Mouse (Mus musculus): ENCODE results near the gene Spast. TPM values are rescaled to one million over a fixed set of nuclear protein-coding genes. Genes with fewer than 3 reads are reported as not detected.

Gene Spast
- polyA plus RNA-seq, 1 experiment from 2014 or later = 8.5 TPM

- Histone ChIP-seq H3K4me1 (ENCODE audit: control insufficient read depth, insufficient read depth, low read length) (no peaks in the 10 kb centered on the region), H3K27ac (ENCODE audit: low read length) (no peak overlapping the region), H3K9ac (ENCODE audit: low read depth, low read length) (no peak overlapping the region), H3K4me3 (ENCODE audit: low read length) (no peak overlapping the region), H3K9me3 (ENCODE audit: control insufficient read depth, low read length) (no peaks in the 10 kb centered on the region), H3K27me3 (replicated peaks; ENCODE audit: control insufficient read depth, insufficient read depth, low read length) (no peaks in the 10 kb centered on the region), H3K36me3 (ENCODE audit: control insufficient read depth, insufficient read depth, low read length) (peaks cover 8% of the 10 kb centered on the region), H3K4me2 (ENCODE audit: low read depth, low read length) (no peak overlapping the region)
- no peak for ATAC-seq
These were observed 47.9 kb downstream of the Spast start for GRCm38 (mm10) chr17:74386657-74387056.

GRCm38 (mm10) chr17:74389847-74390246 is 51.1 kb downstream of the Spast start:
- Histone ChIP-seq H3K27me3 (replicated peaks; ENCODE audit: control insufficient read depth, insufficient read depth, low read length) (no peaks in the 10 kb centered on the region), H3K9me3 (ENCODE audit: control insufficient read depth, low read length) (no peaks in the 10 kb centered on the region), H3K4me3 (ENCODE audit: low read length) (no peak overlapping the region), H3K4me2 (ENCODE audit: low read depth, low read length) (no peak overlapping the region), H3K4me1 (ENCODE audit: control insufficient read depth, insufficient read depth, low read length) (peaks cover 3% of the 10 kb centered on the region; the same call in 1 of the 2 replicates), H3K27ac (ENCODE audit: low read length) (no peak overlapping the region), H3K9ac (ENCODE audit: low read depth, low read length) (no peak overlapping the region), H3K36me3 (ENCODE audit: control insufficient read depth, insufficient read depth, low read length) (peaks cover 3% of the 10 kb centered on the region; the same call in 1 of the 2 replicates)
- no peak for ATAC-seq
- 79% methylated on average over 3 of the region's 3 CpGs for WGBS

- Histone ChIP-seq H3K27ac (ENCODE audit: low read length) (peak overlapping the region; percentile 92), H3K4me1 (ENCODE audit: control insufficient read depth, insufficient read depth, low read length) (peaks cover 12% of the 10 kb centered on the region), H3K27me3 (replicated peaks; ENCODE audit: control insufficient read depth, insufficient read depth, low read length) (no peaks in the 10 kb centered on the region), H3K4me3 (ENCODE audit: low read length) (peak overlapping the region; percentile 89; the same call in 1 of the 2 replicates), H3K9me3 (ENCODE audit: control insufficient read depth, low read length) (no peaks in the 10 kb centered on the region), H3K9ac (ENCODE audit: low read depth, low read length) (no peak overlapping the region), H3K36me3 (ENCODE audit: control insufficient read depth, insufficient read depth, low read length) (no peaks in the 10 kb centered on the region), H3K4me2 (ENCODE audit: low read depth, low read length) (peak overlapping the region; percentile 67; the same call in 1 of the 2 replicates)
- ATAC-seq = 0 out of 2 replicates have a peak, but pooled peaks have one; percentile 2
- WGBS = 87% methylated on average over 2 of the region's 2 CpGs
These were observed 55.6 kb downstream of the Spast start for GRCm38 (mm10) chr17:74394381-74394780.

- Histone ChIP-seq H3K4me3 (ENCODE audit: low read length) (peak overlapping the region; percentile 89), H3K9me3 (ENCODE audit: control insufficient read depth, low read length) (no peaks in the 10 kb centered on the region)
- 23% methylated on average over 16 of the region's 16 CpGs for WGBS
These were observed 56.1 kb downstream of the Spast start for GRCm38 (mm10) chr17:74394855-74395254.

GRCm38 (mm10) chr17:74395383-74396065 is 56.7 kb downstream of the Spast start, which contains the start of gene Slc30a6:
TSS of gene Slc30a6 (plus strand) at chr17:74395608.
- under 1% methylated on average over 41 of the region's 41 CpGs for WGBS
- Histone ChIP-seq H3K9ac (ENCODE audit: low read depth, low read length) (peak within 1 kb of the TSS; percentile 85), H3K9me3 (ENCODE audit: control insufficient read depth, low read length) (no peaks in the 10 kb centered on the region), H3K36me3 (ENCODE audit: control insufficient read depth, insufficient read depth, low read length) (no peaks in the 10 kb centered on the region), H3K27me3 (replicated peaks; ENCODE audit: control insufficient read depth, insufficient read depth, low read length) (no peaks in the 10 kb centered on the region), H3K4me3 (ENCODE audit: low read length) (peak within 1 kb of the TSS; percentile 89), H3K27ac (ENCODE audit: low read length) (peak within 1 kb of the TSS; percentile 95), H3K4me2 (ENCODE audit: low read depth, low read length) (peak within 1 kb of the TSS; percentile 68), H3K4me1 (ENCODE audit: control insufficient read depth, insufficient read depth, low read length) (peaks cover 12% of the 10 kb centered on the region)
- ATAC-seq = peak; percentile 99

More at GRCm38 (mm10) chr17:74394855-74395254, 56.1 kb downstream of the Spast start:
- ATAC-seq = peak; percentile 77
- Histone ChIP-seq H3K36me3 (ENCODE audit: control insufficient read depth, insufficient read depth, low read length) (no peaks in the 10 kb centered on the region), H3K9ac (ENCODE audit: low read depth, low read length) (peak overlapping the region; percentile 66), H3K4me1 (ENCODE audit: control insufficient read depth, insufficient read depth, low read length) (peaks cover 12% of the 10 kb centered on the region), H3K27me3 (replicated peaks; ENCODE audit: control insufficient read depth, insufficient read depth, low read length) (no peaks in the 10 kb centered on the region), H3K4me2 (ENCODE audit: low read depth, low read length) (peak overlapping the region; percentile 67), H3K27ac (ENCODE audit: low read length) (peak overlapping the region; percentile 92)

GRCm38 (mm10) chr17:74396766-74397165 is 58.0 kb downstream of the Spast start:
- Histone ChIP-seq H3K4me3 (ENCODE audit: low read length) (no peak overlapping the region), H3K27ac (ENCODE audit: low read length) (no peak overlapping the region), H3K36me3 (ENCODE audit: control insufficient read depth, insufficient read depth, low read length) (no peaks in the 10 kb centered on the region), H3K9ac (ENCODE audit: low read depth, low read length) (no peak overlapping the region), H3K9me3 (ENCODE audit: control insufficient read depth, low read length) (no peaks in the 10 kb centered on the region), H3K4me2 (ENCODE audit: low read depth, low read length) (peak overlapping the region; percentile 68), H3K4me1 (ENCODE audit: control insufficient read depth, insufficient read depth, low read length) (peaks cover 12% of the 10 kb centered on the region), H3K27me3 (replicated peaks; ENCODE audit: control insufficient read depth, insufficient read depth, low read length) (no peaks in the 10 kb centered on the region)
- no peak for ATAC-seq
- 77% methylated on average over 4 of the region's 4 CpGs for WGBS

GRCm38 (mm10) chr17:74397173-74397572 is 58.4 kb downstream of the Spast start:
- Histone ChIP-seq H3K9me3 (ENCODE audit: control insufficient read depth, low read length) (no peaks in the 10 kb centered on the region), H3K4me1 (ENCODE audit: control insufficient read depth, insufficient read depth, low read length) (peaks cover 12% of the 10 kb centered on the region), H3K4me3 (ENCODE audit: low read length) (no peak overlapping the region), H3K36me3 (ENCODE audit: control insufficient read depth, insufficient read depth, low read length) (no peaks in the 10 kb centered on the region), H3K27ac (ENCODE audit: low read length) (no peak overlapping the region), H3K27me3 (replicated peaks; ENCODE audit: control insufficient read depth, insufficient read depth, low read length) (no peaks in the 10 kb centered on the region), H3K4me2 (ENCODE audit: low read depth, low read length) (no peak overlapping the region), H3K9ac (ENCODE audit: low read depth, low read length) (no peak overlapping the region)
- no peak for ATAC-seq
- WGBS = 80% methylated on average over 2 of the region's 2 CpGs

- ATAC-seq = peak; percentile 94
- Histone ChIP-seq H3K36me3 (ENCODE audit: control insufficient read depth, insufficient read depth, low read length) (peaks cover 10% of the 10 kb centered on the region), H3K4me2 (ENCODE audit: low read depth, low read length) (no peak overlapping the region), H3K4me3 (ENCODE audit: low read length) (no peak overlapping the region), H3K27me3 (replicated peaks; ENCODE audit: control insufficient read depth, insufficient read depth, low read length) (no peaks in the 10 kb centered on the region), H3K9ac (ENCODE audit: low read depth, low read length) (no peak overlapping the region), H3K9me3 (ENCODE audit: control insufficient read depth, low read length) (no peaks in the 10 kb centered on the region), H3K4me1 (ENCODE audit: control insufficient read depth, insufficient read depth, low read length) (no peaks in the 10 kb centered on the region), H3K27ac (ENCODE audit: low read length) (peak overlapping the region; percentile 73)
- 89% methylated on average over 12 of the region's 12 CpGs for WGBS
These were observed 63.9 kb downstream of the Spast start for GRCm38 (mm10) chr17:74402486-74403222.

GRCm38 (mm10) chr17:74406487-74406886 is 67.7 kb downstream of the Spast start:
- Histone ChIP-seq H3K27ac (ENCODE audit: low read length) (no peak overlapping the region), H3K27me3 (replicated peaks; ENCODE audit: control insufficient read depth, insufficient read depth, low read length) (no peaks in the 10 kb centered on the region), H3K36me3 (ENCODE audit: control insufficient read depth, insufficient read depth, low read length) (peaks cover 10% of the 10 kb centered on the region), H3K9me3 (ENCODE audit: control insufficient read depth, low read length) (no peaks in the 10 kb centered on the region), H3K4me3 (ENCODE audit: low read length) (no peak overlapping the region), H3K4me2 (ENCODE audit: low read depth, low read length) (no peak overlapping the region), H3K4me1 (ENCODE audit: control insufficient read depth, insufficient read depth, low read length) (no peaks in the 10 kb centered on the region), H3K9ac (ENCODE audit: low read depth, low read length) (no peak overlapping the region)
- 87% methylated on average over 8 of the region's 8 CpGs for WGBS
- peak; percentile 31; the same call in 1 of the 2 replicates for ATAC-seq

Measured in intestine, embryonic 16.5 days (tissue).